Mouse (Mus musculus) liver, adult 2 months (tissue): Measurements from ENCODE around the gene Mecom. TPM values are rescaled to one million over a fixed set of nuclear protein-coding genes. Genes with fewer than 3 reads are reported as not detected.

Source experiments
- DNase-seq: peaks from one replicate; pipeline ENCODE4 v3.0.0-alpha.2; 2011; ENCODE audit warnings: low read depth, low spot score; ENCODE audit errors: extremely low read depth
- H3K27ac ChIP-seq: fragments of 200-500 bp; replicated peaks from 2 replicates; pipeline ENCODE4 v1.5.1; 2012; ENCODE audit warnings: low read depth, mild to moderate bottlenecking, control low read depth, inconsistent platforms, low read length; ENCODE audit not compliant: insufficient read depth
- H3K27me3 ChIP-seq: fragments of 200-500 bp; 2 replicates; pipeline ENCODE4 v1.6.1; 2012; ENCODE audit warnings: mild to moderate bottlenecking, moderate library complexity, low read length, inconsistent platforms; ENCODE audit not compliant: control insufficient read depth, insufficient read depth
- H3K36me3 ChIP-seq: fragments of 200-500 bp; 2 replicates; pipeline ENCODE4 v1.6.1; 2012; ENCODE audit warnings: low read length, inconsistent platforms; ENCODE audit not compliant: control insufficient read depth, insufficient read depth
- H3K4me1 ChIP-seq: fragments of 200-500 bp; 2 replicates; pipeline ENCODE4 v1.6.1; 2011; ENCODE audit warnings: low read length; ENCODE audit not compliant: control insufficient read depth, insufficient read depth
- H3K4me3 ChIP-seq: fragments of 200-500 bp; 2 replicates; pipeline ENCODE4 v1.5.1; 2011; ENCODE audit warnings: low read depth, mild to moderate bottlenecking, control low read depth, low read length, moderate library complexity; ENCODE audit not compliant: insufficient read depth
- H3K79me2 ChIP-seq: fragments of 200-500 bp; 2 replicates; pipeline ENCODE4 v1.6.1; 2012; ENCODE audit warnings: inconsistent platforms, mild to moderate bottlenecking, low read length, moderate library complexity; ENCODE audit not compliant: control insufficient read depth, insufficient read depth
- H3K9ac ChIP-seq: fragments of 200-500 bp; 2 replicates; pipeline ENCODE4 v1.6.1; 2012; ENCODE audit warnings: low read depth, mild to moderate bottlenecking, control low read depth, inconsistent platforms, low read length
- CTCF ChIP-seq: fragments of 200-500 bp; IDR thresholded peaks from 2 replicates; pipeline ENCODE4 v1.5.1; 2011; ENCODE audit warnings: low read depth, low read length, control low read depth
- POLR2A ChIP-seq: fragments of 200-500 bp; IDR thresholded peaks from 2 replicates; pipeline ENCODE4 v1.6.1; 2011; ENCODE audit warnings: low read length, control low read depth; ENCODE audit not compliant: insufficient read depth; ENCODE audit errors: extremely low read depth
- WGBS: fragments of 180-500 bp; shearing (Covaris S2); methylation state at CpG from one replicate; pipeline ENCODE4 v1.1.7; 2018; 5-methylcytosine and 5-hydroxymethylcytosine counted together
- polyA plus RNA-seq: library from polyadenylated mRNA; depleted of rRNA; stranded (reverse); fragments of >200 nt; gene quantifications from 2 replicates; pipeline ENCODE4 v1.2.3, GENCODE M21; 2012
- total RNA-seq: library from RNA; depleted of rRNA; stranded (reverse); fragments of >200 nt; gene quantifications from 2 replicates; pipeline ENCODE4 v1.2.3, GENCODE M21; 2014

Mecom gene
- total and polyA plus RNA-seq, 2 experiments: 0.39 to 1.4 TPM

GRCm38 (mm10) chr3:30410778-30411177, 137.0 kb downstream of the Mecom start:
- Histone ChIP-seq H3K9ac (no peak overlapping the region), H3K27ac (no peak overlapping the region), H3K4me1 (no peaks in the 10 kb centered on the region), H3K36me3 (no peaks in the 10 kb centered on the region), H3K4me3 (no peak overlapping the region), H3K79me2 (no peaks in the 10 kb centered on the region), H3K27me3 (no peaks in the 10 kb centered on the region)
- no peak for DNase-seq
- WGBS: 89% methylated on average over 4 of the region's 4 CpGs
- TF ChIP-seq POLR2A: no peak
- TF ChIP-seq CTCF: no peak

GRCm38 (mm10) chr3:30404821-30405220, 143.0 kb downstream of the Mecom start:
- no peaks in the 10 kb centered on the region for H3K36me3 ChIP-seq
- TF ChIP-seq CTCF: no peak
- no peak for TF ChIP-seq POLR2A
- no peak overlapping the region for H3K27ac ChIP-seq
- WGBS: 85% methylated on average over 4 of the region's 4 CpGs
- DNase-seq: no peak
- no peaks in the 10 kb centered on the region; the same call in 1 of the 2 replicates for H3K27me3 ChIP-seq
- H3K4me1 ChIP-seq: no peaks in the 10 kb centered on the region
- no peak overlapping the region for H3K9ac ChIP-seq
- no peak overlapping the region for H3K4me3 ChIP-seq
- no peaks in the 10 kb centered on the region for H3K79me2 ChIP-seq

- no peaks in the 10 kb centered on the region; the same call in 1 of the 2 replicates for H3K27me3 ChIP-seq
- 81% methylated on average over 7 of the region's 7 CpGs for WGBS
- H3K4me3 ChIP-seq: no peak overlapping the region
- no peaks in the 10 kb centered on the region for H3K36me3 ChIP-seq
- no peak for TF ChIP-seq POLR2A
- no peak for TF ChIP-seq CTCF
- no peaks in the 10 kb centered on the region for H3K79me2 ChIP-seq
- H3K27ac ChIP-seq: no peak overlapping the region
- H3K4me1 ChIP-seq: no peaks in the 10 kb centered on the region
- DNase-seq: no peak
- H3K9ac ChIP-seq: no peak overlapping the region
These were observed 148.9 kb downstream of the Mecom start for GRCm38 (mm10) chr3:30398911-30399310.

GRCm38 (mm10) chr3:30394911-30395310, 152.9 kb downstream of the Mecom start:
- H3K27me3 ChIP-seq: no peaks in the 10 kb centered on the region; the same call in 1 of the 2 replicates
- WGBS: 70% methylated on average over 4 of the region's 4 CpGs
- no peaks in the 10 kb centered on the region for H3K4me1 ChIP-seq
- no peak overlapping the region for H3K4me3 ChIP-seq
- H3K9ac ChIP-seq: no peak overlapping the region
- TF ChIP-seq CTCF (no peak), POLR2A (no peak)
- H3K36me3 ChIP-seq: no peaks in the 10 kb centered on the region
- DNase-seq: no peak
- H3K79me2 ChIP-seq: no peaks in the 10 kb centered on the region
- no peak overlapping the region for H3K27ac ChIP-seq

GRCm38 (mm10) chr3:30392662-30393061, 155.1 kb downstream of the Mecom start:
- Histone ChIP-seq H3K9ac (no peak overlapping the region), H3K27ac (no peak overlapping the region), H3K27me3 (no peaks in the 10 kb centered on the region; the same call in 1 of the 2 replicates), H3K4me3 (no peak overlapping the region), H3K79me2 (no peaks in the 10 kb centered on the region), H3K4me1 (no peaks in the 10 kb centered on the region), H3K36me3 (no peaks in the 10 kb centered on the region)
- no peak for DNase-seq
- 52% methylated on average over 4 of the region's 4 CpGs for WGBS
- no peak for TF ChIP-seq CTCF
- TF ChIP-seq POLR2A: no peak

GRCm38 (mm10) chr3:30392218-30392617, 155.6 kb downstream of the Mecom start:
- no peak overlapping the region for H3K9ac ChIP-seq
- 39% methylated on average over 4 of the region's 4 CpGs for WGBS
- H3K79me2 ChIP-seq: no peaks in the 10 kb centered on the region
- H3K4me3 ChIP-seq: no peak overlapping the region
- H3K27me3 ChIP-seq: no peaks in the 10 kb centered on the region; the same call in 1 of the 2 replicates
- no peak overlapping the region for H3K27ac ChIP-seq
- TF ChIP-seq POLR2A: no peak
- no peak for TF ChIP-seq CTCF
- no peaks in the 10 kb centered on the region for H3K4me1 ChIP-seq
- no peak for DNase-seq
- no peaks in the 10 kb centered on the region for H3K36me3 ChIP-seq
